Mouse (Mus musculus) liver, embryonic 14.5 days (tissue): Measurements from ENCODE around the gene Sipa1. TPM values are rescaled to one million over a fixed set of nuclear protein-coding genes. Genes with fewer than 3 reads are reported as not detected.

ENCODE experiments used
- ATAC-seq: fragments of 200-750 bp; cut with Nextera tagmentation; 2 replicates; pipeline ENCODE4 v1.8.0; 2017; ENCODE audit warnings: moderate number of reproducible peaks, mild to moderate bottlenecking, moderate library complexity; ENCODE audit not compliant: insufficient read depth
- DNase-seq, 3 experiments: peaks; one replicate each; pipeline ENCODE4 v3.0.0-alpha.2; 2012 to 2013; ENCODE audit warnings: low read depth in 3 of 3, low spot score in 3 of 3
- H3K27ac ChIP-seq: fragments of 300-500 bp; sonication (generic); 2 replicates; pipeline ENCODE4 v1.5.1; 2014; ENCODE audit warnings: moderate library complexity, mild to moderate bottlenecking, control low read depth, inconsistent platforms
- H3K27me3 ChIP-seq: fragments of 300-500 bp; sonication (generic); 2 replicates; pipeline ENCODE4 v1.6.1; 2014; ENCODE audit warnings: mild to moderate bottlenecking, low read length, moderate library complexity; ENCODE audit not compliant: control insufficient read depth, insufficient read depth
- H3K36me3 ChIP-seq: fragments of 300-500 bp; sonication (generic); replicated peaks from 2 replicates; pipeline ENCODE4 v1.6.1; 2014; ENCODE audit warnings: low read depth; ENCODE audit not compliant: control insufficient read depth, insufficient read depth
- H3K4me1 ChIP-seq, 2 experiments: fragments of 200-500 bp in 1 of 2; fragments of 300-500 bp in 1 of 2; sonication (generic) in 1 of 2; replicated peaks; 2 replicates each; pipeline ENCODE4 v1.6.1; 2012 to 2014; ENCODE audit warnings: antibody characterized with exemption in 1 of 2, inconsistent platforms in 1 of 2, low read length in 1 of 2; ENCODE audit not compliant: control insufficient read depth in 2 of 2, insufficient read depth in 2 of 2
- H3K4me2 ChIP-seq: fragments of 300-500 bp; sonication (generic); 2 replicates; pipeline ENCODE4 v1.6.1; 2014; ENCODE audit warnings: low read depth, mild to moderate bottlenecking, control low read depth, moderate library complexity
- H3K4me3 ChIP-seq, 2 experiments: fragments of 200-500 bp in 1 of 2; fragments of 300-500 bp in 1 of 2; sonication (generic) in 1 of 2; 2 replicates each; pipeline ENCODE4 v1.5.1; 2012 to 2014; ENCODE audit warnings: low read depth in 2 of 2, low read length in 2 of 2, mild to moderate bottlenecking in 2 of 2, control low read depth in 1 of 2, inconsistent platforms in 1 of 2, moderate library complexity in 1 of 2; ENCODE audit not compliant: insufficient read depth in 1 of 2
- H3K9ac ChIP-seq: fragments of 300-500 bp; sonication (generic); replicated peaks from 2 replicates; pipeline ENCODE4 v1.6.1; 2014; ENCODE audit warnings: mild to moderate bottlenecking, control low read depth, moderate library complexity
- H3K9me3 ChIP-seq: fragments of 300-500 bp; sonication (generic); 2 replicates; pipeline ENCODE4 v1.6.1; 2016; ENCODE audit warnings: low read length, mixed read lengths; ENCODE audit not compliant: control insufficient read depth
- CTCF ChIP-seq: IDR thresholded peaks from 2 replicates; pipeline ENCODE4 v1.5.1; 2016; ENCODE audit warnings: antibody characterized with exemption, low read depth, control low read depth
- EP300 ChIP-seq: IDR thresholded peaks from 2 replicates; pipeline ENCODE4 v1.6.1; 2016; ENCODE audit warnings: antibody characterized with exemption, low read depth
- WGBS: fragments of 180-500 bp; shearing (Covaris S2); extraction: QIAGEN DNeasy Blood & Tissue Kit; methylation state at CpG from one replicate; pipeline ENCODE4 v1.1.7; 2014; ENCODE audit not compliant: insufficient replicate concordance; 5-methylcytosine and 5-hydroxymethylcytosine counted together
- polyA plus RNA-seq, 2 experiments: library from polyadenylated mRNA; depleted of rRNA in 1 of 2; stranded (reverse) in 1 of 2; unstranded in 1 of 2; fragments of >200 nt; fragmentation: Nextera tagmentation in 1 of 2; extraction: Ambion mirVana in 1 of 2; gene quantifications; 2 replicates each; pipeline versions ENCODE4 v1.2.1 to v1.2.3; 2012 to 2014

The Sipa1 gene
- polyA plus RNA-seq, 2 experiments: 14.3 to 27.5 TPM

DNA sequence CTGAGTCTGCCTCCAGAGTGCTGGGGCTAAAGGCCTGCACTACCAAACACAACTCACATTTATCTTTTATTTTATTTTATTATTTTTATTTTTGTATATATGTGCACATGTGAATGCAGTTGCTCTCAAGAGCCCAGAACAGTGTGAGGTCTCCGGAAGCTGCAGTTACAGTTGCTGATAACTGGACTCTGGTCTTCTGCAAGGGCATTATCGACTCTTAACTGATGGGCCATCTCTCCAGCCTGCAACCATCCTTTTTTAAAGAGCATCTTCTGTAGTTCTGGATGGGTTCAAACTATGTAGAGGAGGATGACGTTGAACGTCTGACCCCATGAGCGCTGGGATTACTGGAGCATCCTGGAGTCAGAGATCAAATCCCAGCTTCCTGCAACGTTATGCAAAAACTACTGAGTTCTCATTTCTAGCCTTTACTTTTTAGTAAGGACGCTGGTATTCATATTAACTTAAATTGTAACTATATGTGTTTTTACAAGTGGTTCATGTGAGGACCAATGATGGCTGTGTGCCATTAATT lies 27.4 kb downstream of the Sipa1 start:
- no peak overlapping the region for H3K27ac ChIP-seq

DNA sequence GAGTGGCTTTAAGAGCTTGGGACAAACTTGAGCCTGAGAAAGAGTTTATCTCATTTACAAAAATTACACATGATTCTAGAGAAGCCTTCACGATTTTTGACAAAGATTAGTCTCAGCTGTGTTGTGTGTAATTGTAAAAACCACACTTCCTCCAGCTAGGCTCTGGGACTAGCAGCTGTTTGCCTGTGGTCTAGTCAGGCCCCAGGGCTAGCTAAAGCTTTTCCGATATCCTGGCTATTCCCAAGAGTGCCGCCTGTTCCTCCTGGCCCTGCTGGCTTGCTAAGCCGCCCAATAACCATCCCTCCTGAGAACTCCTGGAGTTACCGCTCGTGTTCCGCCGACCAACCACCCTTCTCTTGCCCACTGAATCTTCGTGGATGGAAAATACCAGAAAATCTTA lies 31.4 kb downstream of the Sipa1 start:
- H3K27me3 ChIP-seq: no peaks in the 10 kb centered on the region
- H3K36me3 ChIP-seq: no peaks in the 10 kb centered on the region
- ATAC-seq: no peak
- DNase-seq: no peak
- no peak overlapping the region for H3K27ac ChIP-seq
- no peak for TF ChIP-seq EP300
- no peak for TF ChIP-seq CTCF
- H3K9ac ChIP-seq: no peak overlapping the region
- no peaks in the 10 kb centered on the region for H3K9me3 ChIP-seq
- no peak overlapping the region for H3K4me3 ChIP-seq
- peaks cover 5 to 8% of the 10 kb centered on the region in 2 experiments; a peak in 3 of 4 replicates for H3K4me1 ChIP-seq
- WGBS: 67% methylated on average over 9 of the region's 9 CpGs
- no peak overlapping the region for H3K4me2 ChIP-seq

More for the DNA sequence above, 27.4 kb downstream of the Sipa1 start:
- TF ChIP-seq CTCF (no peak), EP300 (no peak)
- 60% methylated on average over 7 of the region's 7 CpGs for WGBS
- DNase-seq: no peak
- no peak overlapping the region for H3K4me3 ChIP-seq
- no peaks in the 10 kb centered on the region for H3K9me3 ChIP-seq
- no peak for ATAC-seq
- H3K9ac ChIP-seq: no peak overlapping the region
- H3K4me1 ChIP-seq: peaks cover 13 to 22% of the 10 kb centered on the region in 2 experiments
- peaks cover 14% of the 10 kb centered on the region for H3K36me3 ChIP-seq
- peak overlapping the region; percentile 99 for H3K4me2 ChIP-seq
- no peaks in the 10 kb centered on the region for H3K27me3 ChIP-seq

GRCm38 (mm10) chr19:5629907-5630306 lies 33.6 kb downstream of the Sipa1 start:
- DNase-seq: no peak
- Histone ChIP-seq H3K9me3 (no peaks in the 10 kb centered on the region), H3K4me3 (no peak overlapping the region), H3K4me2 (no peak overlapping the region), H3K27ac (no peak overlapping the region), H3K9ac (no peak overlapping the region), H3K4me1 (no peaks in the 10 kb centered on the region), H3K27me3 (no peaks in the 10 kb centered on the region), H3K36me3 (no peaks in the 10 kb centered on the region)
- ATAC-seq: no peak
- TF ChIP-seq EP300 (no peak), CTCF (no peak)

- WGBS: 57% methylated on average over 8 of the region's 8 CpGs
- TF ChIP-seq EP300 (no peak), CTCF (no peak)
- no peaks in the 10 kb centered on the region for H3K4me1 ChIP-seq
Observed at GRCm38 (mm10) chr19:5625311-5625710, 38.2 kb downstream of the Sipa1 start.

DNA sequence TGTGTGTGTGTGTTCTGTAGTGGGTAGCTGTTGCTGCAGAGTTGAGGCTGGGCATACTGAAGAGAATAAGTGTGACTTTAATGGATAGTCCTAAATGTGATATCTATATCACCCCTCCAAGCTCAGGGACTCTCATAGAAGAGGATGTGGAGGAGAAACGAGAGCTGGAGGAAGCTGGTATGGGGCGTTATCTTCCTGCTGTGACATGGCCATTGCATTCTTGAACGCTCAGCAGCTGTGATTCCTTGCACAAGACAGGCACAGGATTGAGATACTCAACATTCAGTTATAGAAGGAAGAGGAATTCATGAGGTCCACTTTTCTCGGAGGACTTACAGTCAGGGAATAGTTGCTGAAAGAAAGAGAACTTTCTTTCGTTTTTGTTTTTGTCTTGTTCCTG lies 41.6 kb downstream of the Sipa1 start:
- Histone ChIP-seq H3K27ac (no peak overlapping the region), H3K27me3 (no peaks in the 10 kb centered on the region), H3K9ac (no peak overlapping the region), H3K4me2 (no peak overlapping the region), H3K36me3 (no peaks in the 10 kb centered on the region), H3K4me3 (no peak overlapping the region), H3K4me1 (no peaks in the 10 kb centered on the region), H3K9me3 (no peaks in the 10 kb centered on the region)
- WGBS: 33% methylated on average over 5 of the region's 5 CpGs
- DNase-seq: no peak
- no peak for TF ChIP-seq EP300
- no peak for TF ChIP-seq CTCF
- no peak for ATAC-seq

More at GRCm38 (mm10) chr19:5625311-5625710, 38.2 kb downstream of the Sipa1 start:
- no peaks in the 10 kb centered on the region for H3K27me3 ChIP-seq
- H3K9me3 ChIP-seq: no peaks in the 10 kb centered on the region
- H3K9ac ChIP-seq: no peak overlapping the region
- H3K27ac ChIP-seq: no peak overlapping the region
- no peak overlapping the region for H3K4me2 ChIP-seq
- H3K36me3 ChIP-seq: no peaks in the 10 kb centered on the region
- no peak overlapping the region for H3K4me3 ChIP-seq
- DNase-seq (no peak), ATAC-seq (no peak)
